Mouse (Mus musculus): Measurements from ENCODE around the gene Luc7l3.

DNA sequence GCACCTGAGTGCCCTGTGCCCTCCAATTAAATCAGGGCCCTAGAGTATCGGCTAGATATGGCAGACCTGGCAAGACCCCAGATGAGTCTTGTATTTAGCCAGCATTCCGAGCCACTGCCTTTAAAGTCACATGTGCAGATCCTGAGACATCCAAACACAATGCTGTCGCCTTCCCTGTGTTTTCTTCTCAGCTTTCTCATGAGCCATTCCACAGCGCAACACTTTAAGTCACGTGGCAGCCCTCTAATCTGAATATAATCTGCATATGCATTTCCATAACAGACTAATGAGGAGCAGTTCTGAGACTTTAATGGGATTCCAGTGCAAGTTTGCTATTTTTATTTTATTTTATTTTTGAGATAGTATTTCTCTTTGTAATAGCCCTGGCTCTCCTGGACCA is 66.1 kb downstream of the Luc7l3 start:
- TF ChIP-seq CTCF (IDR thresholded peaks at IDR 0.05; ENCODE audit: low read depth, low read length) (no peak), TAL1 (conservative IDR thresholded peaks at IDR 0.05; ENCODE audit: low read depth, low read length) (no peak)

Data from G1E (cell line).